Comparison of ENCODE assay signal across 12 mouse cellular contexts in genomic region chr13:58730500-58731105, GRCm38 (mm10).
DNase-seq lines count a peak whose midpoint lies in the region; ATAC-seq lines count a peak whose summit lies in the region.
"Had no signal": no experiment of that assay in that cellular context is flagged by ENCODE, and none has a peak within 500 bp of the region (broad histone marks: within the 10 kb centered on the region; RNA-seq: fewer than 3 reads in every experiment).

No protein-coding gene starts in this region.

- DNase-seq in hindbrain, embryonic 10.5 days (ENCODE audit: low spot score) = no peak
- DNase-seq in hindbrain, embryonic 14.5 days (ENCODE audit: low spot score) = no peak
- peak; percentile 52 for DNase-seq in embryo, embryonic 11 days
- DNase-seq in natural killer cell, adult 2 months (ENCODE audit: low spot score in 2 of 2) = no peak
- DNase-seq: adrenal gland, postnatal 14 days; lung, embryonic 14.5 days; thymus, postnatal 14 days had no signal

- H3K4me2 ChIP-seq in hindbrain, embryonic 14.5 days (replicated peaks) = no peak overlapping the region
- H3K4me2 ChIP-seq in hindbrain, embryonic 16.5 days (ENCODE audit: low read length) = no peak overlapping the region
- no peak overlapping the region for H3K4me2 ChIP-seq in neural tube, embryonic 15.5 days
- H3K4me2 ChIP-seq: forebrain, embryonic 12.5 days; lung, embryonic 14.5 days had no signal

- no peak for ATAC-seq in hindbrain, embryonic 14.5 days (ENCODE audit: low FRiP score)
- peak; percentile 52; the same call in 1 of the 2 replicates for ATAC-seq in hindbrain, embryonic 16.5 days
- ATAC-seq in neural tube, embryonic 15.5 days (ENCODE audit: low FRiP score) = peak; percentile 58; the same call in 1 of the 2 replicates
- ATAC-seq in megakaryocyte progenitor cell, adult 5-6 weeks (replicated peaks; ENCODE audit: poor library complexity) = no peak
- ATAC-seq: Patski had no signal

- H3K4me3 ChIP-seq in hindbrain, embryonic 10.5 days = no peak overlapping the region
- H3K4me3 ChIP-seq in hindbrain, embryonic 14.5 days (replicated peaks; ENCODE audit: low read length) = no peak overlapping the region
- H3K4me3 ChIP-seq in hindbrain, embryonic 16.5 days (ENCODE audit: low read length) = no peak overlapping the region
- H3K4me3 ChIP-seq in neural tube, embryonic 15.5 days (replicated peaks) = no peak overlapping the region
- H3K4me3 ChIP-seq: forebrain, embryonic 12.5 days had no signal

- 17% methylated on average over 6 of the region's 6 CpGs for WGBS in hindbrain, embryonic 10.5 days
- WGBS in hindbrain, embryonic 14.5 days = 16% methylated on average over 6 of the region's 6 CpGs
- WGBS in hindbrain, embryonic 16.5 days = 17% methylated on average over 6 of the region's 6 CpGs
- WGBS in neural tube, embryonic 15.5 days = 19% methylated on average over 6 of the region's 6 CpGs

- peak overlapping the region; percentile 35; the same call in 1 of the 2 replicates for H3K27ac ChIP-seq in hindbrain, embryonic 10.5 days
- no peak overlapping the region for H3K27ac ChIP-seq in hindbrain, embryonic 14.5 days
- H3K27ac ChIP-seq in hindbrain, embryonic 16.5 days (ENCODE audit: low read depth, low read length) = no peak overlapping the region
- H3K27ac ChIP-seq in neural tube, embryonic 15.5 days (replicated peaks) = no peak overlapping the region
- H3K27ac ChIP-seq: forebrain, embryonic 12.5 days had no signal

- H3K27me3 ChIP-seq in hindbrain, embryonic 10.5 days (ENCODE audit: insufficient read depth, poor library complexity, severe bottlenecking) = peaks cover 9% of the 10 kb centered on the region
- H3K27me3 ChIP-seq in hindbrain, embryonic 14.5 days (ENCODE audit: control insufficient read depth, insufficient read depth, low read length) = no peaks in the 10 kb centered on the region
- no peaks in the 10 kb centered on the region for H3K27me3 ChIP-seq in hindbrain, embryonic 16.5 days (replicated peaks; ENCODE audit: control insufficient read depth, insufficient read depth, low read length)
- H3K27me3 ChIP-seq in neural tube, embryonic 15.5 days (replicated peaks) = no peaks in the 10 kb centered on the region
- H3K27me3 ChIP-seq: forebrain, embryonic 12.5 days had no signal

- H3K9ac ChIP-seq in hindbrain, embryonic 14.5 days = no peak overlapping the region
- H3K9ac ChIP-seq in hindbrain, embryonic 16.5 days (ENCODE audit: low read depth, low read length) = no peak overlapping the region
- no peak overlapping the region for H3K9ac ChIP-seq in neural tube, embryonic 15.5 days (replicated peaks)
- H3K9ac ChIP-seq: forebrain, embryonic 12.5 days; lung, embryonic 14.5 days had no signal

- no peaks in the 10 kb centered on the region for H3K36me3 ChIP-seq in hindbrain, embryonic 10.5 days
- H3K36me3 ChIP-seq in hindbrain, embryonic 14.5 days (replicated peaks; ENCODE audit: control insufficient read depth, insufficient read depth) = no peaks in the 10 kb centered on the region
- H3K36me3 ChIP-seq in hindbrain, embryonic 16.5 days (ENCODE audit: control insufficient read depth, insufficient read depth, low read length) = no peaks in the 10 kb centered on the region
- no peaks in the 10 kb centered on the region for H3K36me3 ChIP-seq in neural tube, embryonic 15.5 days
- H3K36me3 ChIP-seq: forebrain, embryonic 12.5 days had no signal

- 0 out of 2 replicates have a peak, but pooled peaks cover 2% of the 10 kb centered on the region for H3K9me3 ChIP-seq in hindbrain, embryonic 10.5 days
- no peaks in the 10 kb centered on the region for H3K9me3 ChIP-seq in hindbrain, embryonic 14.5 days (ENCODE audit: control insufficient read depth, low read length)
- H3K9me3 ChIP-seq in hindbrain, embryonic 16.5 days (ENCODE audit: control insufficient read depth, low read length) = no peaks in the 10 kb centered on the region
- no peaks in the 10 kb centered on the region for H3K9me3 ChIP-seq in neural tube, embryonic 15.5 days (replicated peaks)
- H3K9me3 ChIP-seq: forebrain, embryonic 12.5 days had no signal

- peaks cover 33% of the 10 kb centered on the region for H3K4me1 ChIP-seq in hindbrain, embryonic 10.5 days (replicated peaks)
- H3K4me1 ChIP-seq in hindbrain, embryonic 14.5 days (replicated peaks; ENCODE audit: control insufficient read depth, insufficient read depth, low read length) = 0 out of 2 replicates have a peak, but pooled peaks cover 11% of the 10 kb centered on the region
- no peaks in the 10 kb centered on the region for H3K4me1 ChIP-seq in hindbrain, embryonic 16.5 days (ENCODE audit: control insufficient read depth, insufficient read depth, low read depth, low read length)
- H3K4me1 ChIP-seq in neural tube, embryonic 15.5 days = peaks cover 27% of the 10 kb centered on the region

Comparison
In these comparisons a context has a peak if more than half of its experiments do, and no peak if none do; other contexts are left out.
1. ATAC-seq: peak in hindbrain, embryonic 16.5 days (single experiment) and neural tube, embryonic 15.5 days (single experiment); none in hindbrain, embryonic 14.5 days (single experiment) and megakaryocyte progenitor cell, adult 5-6 weeks (single experiment).